Mouse (Mus musculus): Measurements from ENCODE around the gene Ifna6. TPM values are rescaled to one million over a fixed set of nuclear protein-coding genes. Genes with fewer than 3 reads are reported as not detected.
A peak's percentile ranks its signal among the peaks of the same experiment; 100 is the strongest.
"Not testable (repeated sequence)": the region's sequence is repeated elsewhere in the genome, so short reads cannot be mapped to it uniquely, and the experiment has no call there.

The Ifna6 gene
- not detected for total RNA-seq (2021)

DNA sequence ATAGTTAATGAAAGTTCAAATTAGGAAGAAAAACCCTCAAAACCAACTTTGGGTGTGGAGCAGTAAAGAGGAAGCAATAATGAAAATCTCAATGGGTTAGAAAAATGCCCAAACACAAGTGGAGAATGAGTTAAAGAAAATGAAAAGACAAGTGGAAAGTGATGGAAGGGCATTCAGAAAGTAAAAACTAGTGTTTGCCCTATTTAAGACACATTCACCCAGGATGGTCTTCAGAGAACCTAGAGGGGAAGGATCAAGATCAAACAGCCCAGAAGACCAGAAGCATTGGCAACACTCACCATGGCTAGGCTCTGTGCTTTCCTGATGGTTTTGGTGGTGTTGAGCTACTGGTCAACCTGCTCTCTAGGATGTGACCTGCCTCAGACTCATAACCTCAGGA, at the start of gene Ifna6:
TSS of gene Ifna6 (plus strand) at position 301 of the 400 bp plus-strand sequence.
- DNase-seq (ENCODE audit: low spot score in 2 of 2); intact Hi-C loops (cut with DNase I): not testable (repeated sequence)

DNA sequence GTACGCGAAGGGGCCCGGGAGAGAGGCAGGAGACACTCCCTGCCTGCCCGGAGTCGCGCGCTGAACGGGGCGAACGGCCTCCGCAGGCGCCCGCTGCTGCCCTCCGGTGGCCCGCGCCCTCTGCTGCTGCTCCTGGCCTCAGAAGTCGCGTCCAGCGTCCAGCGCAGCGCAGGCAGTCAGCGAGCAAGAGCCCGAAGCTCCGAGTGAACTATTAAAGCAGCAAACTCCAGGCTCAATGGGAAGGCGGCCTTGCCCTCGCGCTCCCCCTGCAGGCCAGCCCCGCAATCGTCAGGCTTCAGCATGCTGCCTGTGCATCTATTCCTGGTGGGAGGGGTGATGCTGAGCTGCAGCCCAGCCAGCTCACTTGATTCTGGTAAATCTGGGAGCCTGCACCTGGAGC, 47.7 kb upstream of the Ifna6 start, which contains the start of gene Gm13272:
TSS of gene Gm13272 (plus strand) at position 301 of the 400 bp plus-strand sequence.
- DNase-seq (ENCODE audit: low spot score in 2 of 2); intact Hi-C loops (cut with DNase I): not testable (repeated sequence)

DNA sequence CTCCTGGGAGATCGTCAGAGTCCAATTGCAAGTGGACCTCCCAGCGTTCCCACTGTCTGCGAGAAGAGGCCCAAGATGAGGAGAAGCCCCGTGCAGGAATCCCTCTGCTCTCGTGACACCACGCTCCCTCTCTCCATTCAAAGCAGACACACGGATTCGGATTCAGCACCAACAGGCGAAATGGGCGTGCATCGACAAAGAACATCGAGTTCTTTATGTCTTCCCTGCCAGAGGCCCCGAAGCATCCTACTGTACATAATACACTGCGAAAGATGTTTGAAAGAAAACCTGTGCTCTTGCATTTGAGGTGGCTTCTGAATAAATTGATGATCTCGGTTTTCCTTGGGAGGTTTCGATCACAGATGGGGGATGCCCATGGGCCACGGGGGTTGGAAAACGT, 46.9 kb upstream of the Ifna6 start:
- DNase-seq (ENCODE audit: low spot score in 2 of 2); intact Hi-C loops (cut with DNase I): not testable (repeated sequence)

DNA sequence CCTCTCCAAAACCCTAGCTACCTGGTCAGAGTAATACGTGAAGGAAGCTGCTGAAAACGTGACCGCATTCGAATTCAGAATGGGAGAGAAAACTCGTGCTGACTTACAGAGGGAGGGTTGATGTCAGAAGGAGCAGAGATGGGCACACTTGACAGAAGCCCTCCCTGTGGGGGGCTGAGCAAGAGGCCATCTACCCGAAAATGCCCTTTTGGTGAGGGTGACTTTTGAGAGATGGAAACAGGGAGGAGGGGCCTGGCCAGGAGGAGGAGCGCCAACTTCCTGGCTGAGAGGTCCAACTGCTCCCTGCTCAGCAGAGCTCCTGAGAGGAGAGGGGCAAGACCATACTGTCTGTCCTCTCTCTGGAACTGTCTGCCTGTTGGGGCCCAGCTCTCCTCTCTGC, 45.4 kb upstream of the Ifna6 start, which contains the start of gene Ifnz:
TSS of gene Ifnz (plus strand) at position 301 of the 400 bp plus-strand sequence.
- DNase-seq (ENCODE audit: low spot score in 2 of 2); intact Hi-C loops (cut with DNase I): not testable (repeated sequence)

DNA sequence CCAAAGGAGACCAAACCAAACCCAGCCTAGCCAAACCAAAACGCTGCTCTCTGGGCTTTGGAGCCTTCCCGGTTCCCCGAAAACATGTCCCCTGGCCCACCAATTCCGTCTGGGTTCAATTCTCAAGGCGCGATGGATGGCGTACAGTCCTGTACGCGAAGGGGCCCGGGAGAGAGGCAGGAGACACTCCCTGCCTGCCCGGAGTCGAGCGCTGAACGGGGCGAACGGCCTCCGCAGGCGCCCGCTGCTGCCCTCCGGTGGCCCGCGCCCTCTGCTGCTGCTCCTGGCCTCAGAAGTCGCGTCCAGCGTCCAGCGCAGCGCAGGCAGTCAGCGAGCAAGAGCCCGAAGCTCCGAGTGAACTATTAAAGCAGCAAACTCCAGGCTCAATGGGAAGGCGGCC, 44.9 kb upstream of the Ifna6 start:
- intact Hi-C loops (cut with DNase I); DNase-seq (ENCODE audit: low spot score in 2 of 2): not testable (repeated sequence)

DNA sequence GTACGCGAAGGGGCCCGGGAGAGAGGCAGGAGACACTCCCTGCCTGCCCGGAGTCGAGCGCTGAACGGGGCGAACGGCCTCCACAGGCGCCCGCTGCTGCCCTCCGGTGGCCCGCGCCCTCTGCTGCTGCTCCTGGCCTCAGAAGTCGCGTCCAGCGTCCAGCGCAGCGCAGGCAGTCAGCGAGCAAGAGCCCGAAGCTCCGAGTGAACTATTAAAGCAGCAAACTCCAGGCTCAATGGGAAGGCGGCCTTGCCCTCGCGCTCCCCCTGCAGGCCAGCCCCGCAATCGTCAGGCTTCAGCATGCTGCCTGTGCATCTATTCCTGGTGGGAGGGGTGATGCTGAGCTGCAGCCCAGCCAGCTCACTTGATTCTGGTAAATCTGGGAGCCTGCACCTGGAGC, 41.8 kb upstream of the Ifna6 start, which contains the start of gene Gm13276:
TSS of gene Gm13276 (plus strand) at position 301 of the 400 bp plus-strand sequence.
- DNase-seq (ENCODE audit: low spot score in 2 of 2); intact Hi-C loops (cut with DNase I): not testable (repeated sequence)

DNA sequence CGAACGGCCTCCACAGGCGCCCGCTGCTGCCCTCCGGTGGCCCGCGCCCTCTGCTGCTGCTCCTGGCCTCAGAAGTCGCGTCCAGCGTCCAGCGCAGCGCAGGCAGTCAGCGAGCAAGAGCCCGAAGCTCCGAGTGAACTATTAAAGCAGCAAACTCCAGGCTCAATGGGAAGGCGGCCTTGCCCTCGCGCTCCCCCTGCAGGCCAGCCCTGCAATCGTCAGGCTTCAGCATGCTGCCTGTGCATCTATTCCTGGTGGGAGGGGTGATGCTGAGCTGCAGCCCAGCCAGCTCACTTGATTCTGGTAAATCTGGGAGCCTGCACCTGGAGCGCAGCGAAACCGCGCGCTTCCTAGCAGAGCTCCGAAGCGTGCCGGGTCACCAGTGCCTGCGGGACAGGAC, 38.8 kb upstream of the Ifna6 start, which contains the start of gene Gm13277:
TSS of gene Gm13277 (plus strand) at position 231 of the 400 bp plus-strand sequence.
- peak; percentile 40 to 53 for DNase-seq (ENCODE audit: low spot score in 2 of 2)
- intact Hi-C loops (cut with DNase I) = not testable (repeated sequence)

DNA sequence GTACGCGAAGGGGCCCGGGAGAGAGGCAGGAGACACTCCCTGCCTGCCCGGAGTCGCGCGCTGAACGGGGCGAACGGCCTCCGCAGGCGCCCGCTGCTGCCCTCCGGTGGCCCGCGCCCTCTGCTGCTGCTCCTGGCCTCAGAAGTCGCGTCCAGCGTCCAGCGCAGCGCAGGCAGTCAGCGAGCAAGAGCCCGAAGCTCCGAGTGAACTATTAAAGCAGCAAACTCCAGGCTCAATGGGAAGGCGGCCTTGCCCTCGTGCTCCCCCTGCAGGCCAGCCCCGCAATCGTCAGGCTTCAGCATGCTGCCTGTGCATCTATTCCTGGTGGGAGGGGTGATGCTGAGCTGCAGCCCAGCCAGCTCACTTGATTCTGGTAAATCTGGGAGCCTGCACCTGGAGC, 36.0 kb upstream of the Ifna6 start, which contains the start of gene Gm13278:
TSS of gene Gm13278 (plus strand) at position 301 of the 400 bp plus-strand sequence.
- DNase-seq (ENCODE audit: low spot score in 2 of 2); intact Hi-C loops (cut with DNase I): not testable (repeated sequence)

DNA sequence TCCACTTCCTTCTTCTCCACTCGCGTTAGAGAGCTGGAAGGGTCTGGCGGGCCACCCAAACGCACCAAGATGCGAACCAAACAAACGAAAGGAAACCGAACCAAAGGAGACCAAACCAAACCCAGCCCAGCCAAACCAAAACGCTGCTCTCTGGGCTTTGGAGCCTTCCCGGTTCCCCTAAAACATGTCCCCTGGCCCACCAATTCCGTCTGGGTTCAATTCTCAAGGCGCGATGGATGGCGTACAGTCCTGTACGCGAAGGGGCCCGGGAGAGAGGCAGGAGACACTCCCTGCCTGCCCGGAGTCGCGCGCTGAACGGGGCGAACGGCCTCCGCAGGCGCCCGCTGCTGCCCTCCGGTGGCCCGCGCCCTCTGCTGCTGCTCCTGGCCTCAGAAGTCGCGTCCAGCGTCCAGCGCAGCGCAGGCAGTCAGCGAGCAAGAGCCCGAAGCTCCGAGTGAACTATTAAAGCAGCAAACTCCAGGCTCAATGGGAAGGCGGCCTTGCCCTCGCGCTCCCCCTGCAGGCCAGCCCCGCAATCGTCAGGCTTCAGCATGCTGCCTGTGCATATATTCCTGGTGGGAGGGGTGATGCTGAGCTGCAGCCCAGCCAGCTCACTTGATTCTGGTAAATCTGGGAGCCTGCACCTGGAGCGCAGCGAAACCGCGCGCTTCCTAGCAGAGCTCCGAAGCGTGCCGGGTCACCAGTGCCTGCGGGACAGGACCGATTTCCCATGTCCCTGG, 33.1 kb upstream of the Ifna6 start, which contains the start of gene Gm13275:
TSS of gene Gm13275 (plus strand) at position 552 of the 740 bp plus-strand sequence.
- intact Hi-C loops (cut with DNase I) = not testable (repeated sequence)
- peak; percentile 57 to 59 for DNase-seq (ENCODE audit: low spot score in 2 of 2)

DNA sequence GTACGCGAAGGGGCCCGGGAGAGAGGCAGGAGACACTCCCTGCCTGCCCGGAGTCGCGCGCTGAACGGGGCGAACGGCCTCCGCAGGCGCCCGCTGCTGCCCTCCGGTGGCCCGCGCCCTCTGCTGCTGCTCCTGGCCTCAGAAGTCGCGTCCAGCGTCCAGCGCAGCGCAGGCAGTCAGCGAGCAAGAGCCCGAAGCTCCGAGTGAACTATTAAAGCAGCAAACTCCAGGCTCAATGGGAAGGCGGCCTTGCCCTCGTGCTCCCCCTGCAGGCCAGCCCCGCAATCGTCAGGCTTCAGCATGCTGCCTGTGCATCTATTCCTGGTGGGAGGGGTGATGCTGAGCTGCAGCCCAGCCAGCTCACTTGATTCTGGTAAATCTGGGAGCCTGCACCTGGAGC, 30.1 kb upstream of the Ifna6 start, which contains the start of gene Gm13279:
TSS of gene Gm13279 (plus strand) at position 301 of the 400 bp plus-strand sequence.
- intact Hi-C loops (cut with DNase I); DNase-seq (ENCODE audit: low spot score in 2 of 2): not testable (repeated sequence)

DNA sequence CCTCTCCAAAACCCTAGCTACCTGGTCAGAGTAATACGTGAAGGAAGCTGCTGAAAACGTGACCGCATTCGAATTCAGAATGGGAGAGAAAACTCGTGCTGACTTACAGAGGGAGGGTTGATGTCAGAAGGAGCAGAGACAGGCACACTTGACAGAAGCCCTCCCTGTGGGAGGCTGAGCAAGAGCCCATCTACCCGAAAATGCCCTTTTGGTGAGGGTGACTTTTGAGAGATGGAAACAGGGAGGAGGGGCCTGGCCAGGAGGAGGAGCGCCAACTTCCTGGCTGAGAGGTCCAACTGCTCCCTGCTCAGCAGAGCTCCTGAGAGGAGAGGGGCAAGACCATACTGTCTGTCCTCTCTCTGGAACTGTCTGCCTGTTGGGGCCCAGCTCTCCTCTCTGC, 27.9 kb upstream of the Ifna6 start, which contains the start of gene Gm13285:
TSS of gene Gm13285 (plus strand) at position 301 of the 400 bp plus-strand sequence.
- DNase-seq (ENCODE audit: low spot score in 2 of 2); intact Hi-C loops (cut with DNase I): not testable (repeated sequence)

DNA sequence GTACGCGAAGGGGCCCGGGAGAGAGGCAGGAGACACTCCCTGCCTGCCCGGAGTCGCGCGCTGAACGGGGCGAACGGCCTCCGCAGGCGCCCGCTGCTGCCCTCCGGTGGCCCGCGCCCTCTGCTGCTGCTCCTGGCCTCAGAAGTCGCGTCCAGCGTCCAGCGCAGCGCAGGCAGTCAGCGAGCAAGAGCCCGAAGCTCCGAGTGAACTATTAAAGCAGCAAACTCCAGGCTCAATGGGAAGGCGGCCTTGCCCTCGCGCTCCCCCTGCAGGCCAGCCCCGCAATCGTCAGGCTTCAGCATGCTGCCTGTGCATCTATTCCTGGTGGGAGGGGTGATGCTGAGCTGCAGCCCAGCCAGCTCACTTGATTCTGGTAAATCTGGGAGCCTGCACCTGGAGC, 24.3 kb upstream of the Ifna6 start, which contains the start of gene Gm13287:
TSS of gene Gm13287 (plus strand) at position 301 of the 400 bp plus-strand sequence.
- intact Hi-C loops (cut with DNase I); DNase-seq (ENCODE audit: low spot score in 2 of 2): not testable (repeated sequence)

DNA sequence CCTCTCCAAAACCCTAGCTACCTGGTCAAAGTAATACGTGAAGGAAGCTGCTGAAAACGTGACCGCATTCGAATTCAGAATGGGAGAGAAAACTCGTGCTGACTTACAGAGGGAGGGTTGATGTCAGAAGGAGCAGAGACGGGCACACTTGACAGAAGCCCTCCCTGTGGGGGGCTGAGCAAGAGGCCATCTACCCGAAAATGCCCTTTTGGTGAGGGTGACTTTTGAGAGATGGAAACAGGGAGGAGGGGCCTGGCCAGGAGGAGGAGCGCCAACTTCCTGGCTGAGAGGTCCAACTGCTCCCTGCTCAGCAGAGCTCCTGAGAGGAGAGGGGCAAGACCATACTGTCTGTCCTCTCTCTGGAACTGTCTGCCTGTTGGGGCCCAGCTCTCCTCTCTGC, 22.0 kb upstream of the Ifna6 start, which contains the start of gene Gm13288:
TSS of gene Gm13288 (plus strand) at position 301 of the 400 bp plus-strand sequence.
- intact Hi-C loops (cut with DNase I); DNase-seq (ENCODE audit: low spot score in 2 of 2): not testable (repeated sequence)

DNA sequence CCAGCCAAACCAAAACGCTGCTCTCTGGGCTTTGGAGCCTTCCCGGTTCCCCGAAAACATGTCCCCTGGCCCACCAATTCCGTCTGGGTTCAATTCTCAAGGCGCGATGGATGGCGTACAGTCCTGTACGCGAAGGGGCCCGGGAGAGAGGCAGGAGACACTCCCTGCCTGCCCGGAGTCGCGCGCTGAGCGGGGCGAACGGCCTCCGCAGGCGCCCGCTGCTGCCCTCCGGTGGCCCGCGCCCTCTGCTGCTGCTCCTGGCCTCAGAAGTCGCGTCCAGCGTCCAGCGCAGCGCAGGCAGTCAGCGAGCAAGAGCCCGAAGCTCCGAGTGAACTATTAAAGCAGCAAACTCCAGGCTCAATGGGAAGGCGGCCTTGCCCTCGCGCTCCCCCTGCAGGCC, 21.5 kb upstream of the Ifna6 start:
- intact Hi-C loops (cut with DNase I); DNase-seq (ENCODE audit: low spot score in 2 of 2): not testable (repeated sequence)

DNA sequence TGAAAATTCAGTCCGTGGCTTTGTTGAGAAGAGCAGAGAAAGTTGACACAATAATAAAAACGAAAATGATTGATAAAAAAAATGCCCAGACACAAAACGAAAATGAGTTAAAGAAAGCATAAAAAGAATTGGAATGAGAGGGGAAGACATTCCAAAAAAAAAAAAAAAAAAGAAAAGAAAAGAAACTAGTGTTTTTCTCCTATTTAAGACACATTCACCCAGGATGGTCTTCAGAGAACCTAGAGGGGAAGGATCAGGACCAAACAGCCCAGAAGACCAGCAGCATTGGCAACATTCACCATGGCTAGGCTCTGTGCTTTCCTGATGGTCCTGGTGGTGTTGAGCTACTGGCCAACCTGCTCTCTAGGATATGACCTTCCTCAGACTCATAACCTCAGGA, 11.3 kb upstream of the Ifna6 start, which contains the start of gene Ifna7:
TSS of gene Ifna7 (plus strand) at position 301 of the 400 bp plus-strand sequence.
- intact Hi-C loops (cut with DNase I) = no loop called here
- no peak for DNase-seq (ENCODE audit: low spot score in 2 of 2)

DNA sequence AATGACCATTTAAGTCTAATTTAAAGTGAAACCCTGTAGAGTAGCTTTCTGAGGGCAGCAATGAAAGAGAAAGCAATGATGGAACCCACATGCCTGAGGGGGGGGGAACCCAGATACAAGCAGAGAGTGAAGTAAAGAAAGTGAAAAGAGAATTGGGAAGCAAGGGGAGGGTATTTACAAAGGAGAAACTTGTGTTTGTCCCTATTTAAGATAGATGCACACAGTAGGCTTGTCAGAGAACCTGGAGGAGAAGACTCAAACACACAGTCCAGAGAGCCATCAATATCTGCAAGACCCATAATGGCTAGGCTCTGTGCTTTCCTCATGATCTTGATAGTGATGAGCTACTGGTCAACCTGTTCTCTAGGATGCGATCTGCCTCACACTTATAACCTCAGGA, 7.6 kb upstream of the Ifna6 start, which contains the start of gene Ifna11:
TSS of gene Ifna11 (plus strand) at position 301 of the 400 bp plus-strand sequence.
- DNase-seq (ENCODE audit: low spot score in 2 of 2) = no peak
- intact Hi-C loops (cut with DNase I) = no loop called here

DNA sequence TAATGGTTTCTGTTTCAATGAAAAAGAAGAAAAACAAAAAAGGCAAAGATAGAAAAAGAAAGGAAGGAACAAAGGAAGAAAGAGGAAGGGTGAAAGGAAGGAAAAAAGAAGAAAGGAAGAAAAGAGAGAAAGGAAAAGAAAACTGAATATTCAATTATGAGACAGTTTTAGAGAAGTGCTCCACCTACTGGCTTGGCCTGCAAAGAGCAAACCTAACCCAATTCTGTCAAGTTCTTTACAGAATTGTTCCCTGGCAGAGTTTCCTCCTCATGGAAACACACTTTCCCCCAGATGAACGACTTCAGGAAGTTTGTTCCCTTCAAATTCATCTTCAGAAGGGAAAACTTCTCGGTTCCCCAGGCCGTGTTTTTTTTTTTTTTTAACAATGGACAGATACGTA, 4.2 kb upstream of the Ifna6 start:
- no peak for DNase-seq (ENCODE audit: low spot score in 2 of 2)
- intact Hi-C loops (cut with DNase I) = no loop called here

DNA sequence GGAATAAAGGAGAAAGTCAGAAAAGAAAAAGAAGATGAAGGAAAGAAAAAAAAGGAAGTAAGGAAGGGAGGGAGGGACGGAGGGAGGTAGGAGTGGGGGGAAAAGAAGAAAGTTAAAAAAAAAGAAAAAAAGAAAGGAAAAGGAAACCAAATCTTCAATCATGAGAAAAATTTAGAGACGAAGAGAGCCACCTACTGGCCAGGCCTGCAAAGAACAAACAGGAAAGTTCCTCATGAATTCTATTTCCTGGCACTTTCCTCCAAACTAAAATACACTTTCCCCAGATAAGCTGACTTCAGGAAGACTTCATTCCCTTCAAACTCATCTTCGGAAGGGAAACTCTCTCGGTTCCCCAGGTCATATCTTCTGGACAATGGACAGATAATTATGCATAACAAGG, 3.3 kb downstream of the Ifna6 start:
- no peak for DNase-seq (ENCODE audit: low spot score in 2 of 2)
- intact Hi-C loops (cut with DNase I) = no loop called here

DNA sequence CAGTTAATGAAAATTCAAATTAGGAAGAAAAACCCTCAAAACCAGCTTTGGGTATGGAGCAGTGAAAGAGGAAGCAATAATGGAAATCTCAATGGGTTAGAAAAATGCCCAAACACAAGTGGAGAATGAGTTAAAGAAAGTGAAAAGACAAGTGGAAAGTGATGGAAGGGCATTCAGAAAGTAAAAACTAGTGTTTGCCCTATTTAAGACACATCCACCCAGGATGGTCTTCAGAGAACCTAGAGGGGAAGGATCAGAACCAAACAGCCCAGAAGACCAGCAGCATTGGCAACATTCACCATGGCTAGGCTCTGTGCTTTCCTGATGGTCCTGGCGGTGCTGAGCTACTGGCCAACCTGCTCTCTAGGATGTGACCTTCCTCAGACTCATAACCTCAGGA, 8.0 kb downstream of the Ifna6 start, which contains the start of gene Ifna5:
TSS of gene Ifna5 (plus strand) at position 301 of the 400 bp plus-strand sequence.
- intact Hi-C loops (cut with DNase I); DNase-seq (ENCODE audit: low spot score in 2 of 2): not testable (repeated sequence)

DNA sequence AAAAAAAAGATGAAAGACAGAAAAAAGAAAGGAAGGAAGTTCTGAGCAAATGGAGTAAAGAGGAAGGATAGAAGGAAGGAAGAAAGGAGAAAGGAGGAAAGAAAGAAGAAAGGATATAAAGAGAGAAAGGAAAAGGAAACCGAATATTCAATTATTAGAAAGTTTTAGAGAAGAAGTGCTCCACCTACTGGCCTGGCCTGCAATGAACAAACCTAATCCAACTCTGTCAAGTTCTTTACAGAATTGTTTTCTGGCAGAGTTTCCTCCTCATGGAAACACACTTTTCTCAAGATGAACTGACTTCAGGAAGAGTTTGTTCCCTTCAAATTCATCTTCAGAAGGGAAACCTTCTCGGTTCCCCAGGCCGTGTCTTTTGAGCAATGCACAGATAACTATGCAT, 11.6 kb downstream of the Ifna6 start:
- DNase-seq (ENCODE audit: low spot score in 2 of 2) = no peak
- intact Hi-C loops (cut with DNase I) = no loop called here

Measured in left cerebral cortex, postnatal 36 days (tissue).